Mouse (Mus musculus): ENCODE measurements around the gene 9130409I23Rik.

The 9130409I23Rik gene

GRCm38 (mm10) chr1:181050937-181051336 lies at the start of gene 9130409I23Rik:
Gene 9130409I23Rik, plus strand, starts transcription at chr1:181051237.
- no peak for DNase-seq

GRCm38 (mm10) chr1:181001621-181002020 lies 49.4 kb upstream of the 9130409I23Rik start:
- DNase-seq: no peak

- DNase-seq: no peak
Measured at GRCm38 (mm10) chr1:181003790-181004189, 47.2 kb upstream of the 9130409I23Rik start.

GRCm38 (mm10) chr1:181005331-181005730 lies 45.7 kb upstream of the 9130409I23Rik start:
- no peak for DNase-seq

- no peak for DNase-seq
Measured at GRCm38 (mm10) chr1:181007831-181008230, 43.2 kb upstream of the 9130409I23Rik start.

GRCm38 (mm10) chr1:181008266-181008665 lies 42.8 kb upstream of the 9130409I23Rik start:
- no peak for DNase-seq

GRCm38 (mm10) chr1:181009011-181009590 lies 41.9 kb upstream of the 9130409I23Rik start:
- DNase-seq: no peak

- peak; percentile 74 for DNase-seq
Measured at GRCm38 (mm10) chr1:181009754-181010153, 41.3 kb upstream of the 9130409I23Rik start.

GRCm38 (mm10) chr1:181010171-181010932 lies 40.7 kb upstream of the 9130409I23Rik start:
- DNase-seq: no peak

GRCm38 (mm10) chr1:181011601-181012000 lies 39.4 kb upstream of the 9130409I23Rik start:
- no peak for DNase-seq

- DNase-seq: no peak
Measured at GRCm38 (mm10) chr1:181012416-181012815, 38.6 kb upstream of the 9130409I23Rik start.

- DNase-seq: no peak
Measured at GRCm38 (mm10) chr1:181013446-181013845, 37.6 kb upstream of the 9130409I23Rik start.

- peak; percentile 57 for DNase-seq
Measured at GRCm38 (mm10) chr1:181014731-181015500, 36.1 kb upstream of the 9130409I23Rik start.

GRCm38 (mm10) chr1:181015558-181015957 lies 35.5 kb upstream of the 9130409I23Rik start:
- peak; percentile 68 for DNase-seq

GRCm38 (mm10) chr1:181016045-181016444 lies 35.0 kb upstream of the 9130409I23Rik start:
- no peak for DNase-seq

GRCm38 (mm10) chr1:181016532-181017131 lies 34.4 kb upstream of the 9130409I23Rik start:
- peak; percentile 86 for DNase-seq

GRCm38 (mm10) chr1:181017212-181017711 lies 33.8 kb upstream of the 9130409I23Rik start:
- peak; percentile 91 for DNase-seq

- DNase-seq: no peak
Measured at GRCm38 (mm10) chr1:181017890-181018420, 33.1 kb upstream of the 9130409I23Rik start.

GRCm38 (mm10) chr1:181020756-181021487 lies 30.1 kb upstream of the 9130409I23Rik start, which contains the start of gene Ephx1:
Gene Ephx1, minus strand, starts transcription at chr1:181020904.
- no peak for DNase-seq

GRCm38 (mm10) chr1:181021488-181021865 lies 29.6 kb upstream of the 9130409I23Rik start:
- DNase-seq: no peak

GRCm38 (mm10) chr1:181022265-181022664 lies 28.8 kb upstream of the 9130409I23Rik start:
- peak; percentile 85 for DNase-seq
